Mouse (Mus musculus): ENCODE results near the gene 4930524J08Rik. TPM values are rescaled to one million over a fixed set of nuclear protein-coding genes. Genes with fewer than 3 reads are reported as not detected.
A peak's percentile ranks its signal among the peaks of the same experiment; 100 is the strongest.

4930524J08Rik gene
- polyA plus RNA-seq, 1 experiment: 10.2 TPM

DNA sequence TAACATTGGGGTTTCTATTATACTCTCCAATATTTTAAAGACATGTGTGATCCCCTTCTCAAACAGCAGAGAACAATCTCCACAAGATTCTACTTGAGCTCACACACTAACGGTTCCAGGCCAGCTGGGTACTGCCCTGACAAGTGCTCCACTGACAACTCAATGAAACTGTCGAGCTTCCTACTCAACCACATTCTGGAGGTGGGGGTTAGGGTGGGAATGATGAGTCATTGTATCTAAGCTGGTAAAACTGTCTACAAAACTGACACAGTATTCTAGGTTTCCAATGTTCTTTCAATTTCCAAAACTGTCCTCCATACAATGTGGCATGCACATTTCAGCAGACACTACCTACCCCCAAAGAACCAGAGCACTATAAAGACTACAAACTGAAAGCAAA is 4.9 kb upstream of the 4930524J08Rik start:
- Histone ChIP-seq H3K27me3 (ENCODE audit: control insufficient read depth, insufficient read depth, insufficient read length) (no peaks in the 10 kb centered on the region), H3K4me3 (ENCODE audit: insufficient read depth, poor library complexity, severe bottlenecking) (no peak overlapping the region), H3ac (ENCODE audit: control insufficient read depth, insufficient read length, low read depth) (no peak overlapping the region), H3K79me3 (ENCODE audit: low read depth) (peaks cover 90% of the 10 kb centered on the region), H3K79me2 (ENCODE audit: control insufficient read depth, insufficient read depth) (peaks cover 92% of the 10 kb centered on the region), H3K36me3 (ENCODE audit: control insufficient read depth, insufficient read depth) (peaks cover 85% of the 10 kb centered on the region)
- TF ChIP-seq FOSL1 (IDR thresholded peaks at IDR 0.05; ENCODE audit: insufficient read depth, low read length, poor library complexity, severe bottlenecking) (no peak), CTCF (IDR thresholded peaks at IDR 0.05; ENCODE audit: control insufficient read depth, insufficient read depth, insufficient read length) (no peak)

DNA sequence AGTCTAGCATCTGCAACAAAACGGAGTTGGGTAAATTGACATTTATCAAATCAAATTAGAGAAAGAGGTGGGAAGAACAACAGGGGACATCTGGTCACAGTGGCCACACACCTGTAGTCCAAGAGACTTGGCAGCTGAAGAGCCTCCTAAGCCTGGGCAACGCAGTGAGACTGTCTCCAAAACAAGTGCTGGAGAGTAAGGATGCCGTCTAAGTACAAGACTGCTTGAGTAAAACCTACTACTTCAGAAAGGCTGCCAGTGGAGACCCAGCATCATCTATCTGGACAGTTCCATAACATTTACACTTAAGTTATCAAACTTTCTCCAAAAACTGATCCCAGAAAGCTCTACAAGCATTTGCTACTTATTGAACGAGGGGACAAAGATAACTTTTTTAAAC is 3.8 kb upstream of the 4930524J08Rik start:
- H3K4me3 ChIP-seq (ENCODE audit: insufficient read depth, poor library complexity, severe bottlenecking): no peak overlapping the region
- peaks cover 76% of the 10 kb centered on the region for H3K36me3 ChIP-seq (ENCODE audit: control insufficient read depth, insufficient read depth)
- H3ac ChIP-seq (ENCODE audit: control insufficient read depth, insufficient read length, low read depth): no peak overlapping the region
- no peaks in the 10 kb centered on the region for H3K27me3 ChIP-seq (ENCODE audit: control insufficient read depth, insufficient read depth, insufficient read length)
- peaks cover 80% of the 10 kb centered on the region for H3K79me2 ChIP-seq (ENCODE audit: control insufficient read depth, insufficient read depth)
- peaks cover 78% of the 10 kb centered on the region for H3K79me3 ChIP-seq (ENCODE audit: low read depth)
- TF ChIP-seq MYOG (IDR thresholded peaks at IDR 0.05; ENCODE audit: control insufficient read depth, extremely low read depth, insufficient read length) (no peak), FOSL1 (IDR thresholded peaks at IDR 0.05; ENCODE audit: insufficient read depth, low read length, poor library complexity, severe bottlenecking) (no peak), MAX (IDR thresholded peaks at IDR 0.05) (no peak), USF1 (IDR thresholded peaks at IDR 0.05; ENCODE audit: low read depth) (no peak), CTCF (IDR thresholded peaks at IDR 0.05; ENCODE audit: control insufficient read depth, insufficient read depth, insufficient read length) (no peak), CEBPB (IDR thresholded peaks at IDR 0.05; ENCODE audit: low read depth) (no peak), MYOD1 (IDR thresholded peaks at IDR 0.05; ENCODE audit: control insufficient read depth, insufficient read length, low read depth) (no peak)

DNA sequence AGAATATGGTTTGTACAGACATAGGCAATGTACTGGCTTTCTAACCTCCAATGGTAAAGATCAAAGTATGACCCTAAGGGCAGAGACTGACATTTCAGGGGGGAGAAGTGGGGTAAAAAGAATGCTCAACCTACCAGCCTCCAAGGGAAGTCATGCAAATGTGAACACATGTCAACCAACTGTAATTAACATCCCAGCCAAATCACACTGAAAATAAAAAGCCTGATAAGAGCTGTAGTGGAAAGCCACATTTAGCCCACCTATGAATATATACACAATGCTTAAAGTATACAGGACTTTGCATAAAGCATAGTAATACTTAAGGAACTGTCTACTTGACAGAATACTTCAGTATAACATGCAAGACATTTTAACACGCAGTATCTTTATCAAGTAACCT is 3.1 kb upstream of the 4930524J08Rik start:
- peaks cover 73% of the 10 kb centered on the region for H3K79me2 ChIP-seq (ENCODE audit: control insufficient read depth, insufficient read depth)
- peaks cover 71% of the 10 kb centered on the region for H3K79me3 ChIP-seq (ENCODE audit: low read depth)
- no peak overlapping the region for H3ac ChIP-seq (ENCODE audit: control insufficient read depth, insufficient read length, low read depth)
- TF ChIP-seq CTCF (IDR thresholded peaks at IDR 0.05; ENCODE audit: control insufficient read depth, insufficient read depth, insufficient read length): no peak
- TF ChIP-seq MYOG (IDR thresholded peaks at IDR 0.05; ENCODE audit: control insufficient read depth, extremely low read depth, insufficient read length): no peak
- no peak for TF ChIP-seq MYOD1 (IDR thresholded peaks at IDR 0.05; ENCODE audit: control insufficient read depth, insufficient read length, low read depth)
- no peak for TF ChIP-seq FOSL1 (IDR thresholded peaks at IDR 0.05; ENCODE audit: insufficient read depth, low read length, poor library complexity, severe bottlenecking)
- no peak for TF ChIP-seq CEBPB (IDR thresholded peaks at IDR 0.05; ENCODE audit: low read depth)
- peaks cover 68% of the 10 kb centered on the region for H3K36me3 ChIP-seq (ENCODE audit: control insufficient read depth, insufficient read depth)
- no peaks in the 10 kb centered on the region for H3K27me3 ChIP-seq (ENCODE audit: control insufficient read depth, insufficient read depth, insufficient read length)
- peak overlapping the region; percentile 60 for H3K4me3 ChIP-seq (ENCODE audit: insufficient read depth, poor library complexity, severe bottlenecking)

DNA sequence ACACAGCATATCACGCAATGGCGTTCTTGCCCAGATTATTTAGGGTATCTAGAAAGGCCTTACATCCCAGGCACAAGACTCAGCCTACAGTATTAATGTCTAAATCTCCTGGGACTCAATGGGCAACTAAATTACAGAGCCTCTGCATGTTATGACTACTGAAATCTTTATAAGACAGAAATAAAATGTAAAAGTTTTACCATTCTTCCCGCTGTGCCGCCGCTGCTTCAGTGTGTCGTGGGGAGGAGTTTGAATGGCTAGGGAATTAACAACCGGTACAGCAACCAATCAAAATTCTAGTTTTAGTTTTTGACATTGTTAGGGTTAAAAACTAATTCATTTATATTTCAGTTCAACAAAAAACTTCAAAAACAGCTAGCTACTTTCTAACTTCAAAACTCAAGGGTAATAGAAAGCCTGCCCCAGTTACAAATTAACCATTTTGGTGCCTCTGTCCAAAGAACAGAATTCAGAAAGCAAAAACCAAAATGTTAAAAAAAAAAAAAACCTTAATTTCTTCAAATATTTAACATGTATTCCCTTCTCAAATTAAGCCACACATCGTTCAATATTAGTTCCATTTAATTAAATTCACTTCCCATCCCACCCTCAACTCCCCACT is 2.4 kb upstream of the 4930524J08Rik start:
- peaks cover 62% of the 10 kb centered on the region for H3K36me3 ChIP-seq (ENCODE audit: control insufficient read depth, insufficient read depth)
- peaks cover 65% of the 10 kb centered on the region for H3K79me3 ChIP-seq (ENCODE audit: low read depth)
- no peak overlapping the region for H3ac ChIP-seq (ENCODE audit: control insufficient read depth, insufficient read length, low read depth)
- peak overlapping the region; percentile 60 for H3K4me3 ChIP-seq (ENCODE audit: insufficient read depth, poor library complexity, severe bottlenecking)
- no peak for TF ChIP-seq MAX (IDR thresholded peaks at IDR 0.05)
- TF ChIP-seq USF1 (IDR thresholded peaks at IDR 0.05; ENCODE audit: low read depth): no peak
- no peak for TF ChIP-seq FOSL1 (IDR thresholded peaks at IDR 0.05; ENCODE audit: insufficient read depth, low read length, poor library complexity, severe bottlenecking)
- TF ChIP-seq CTCF (IDR thresholded peaks at IDR 0.05; ENCODE audit: control insufficient read depth, insufficient read depth, insufficient read length): no peak
- TF ChIP-seq CEBPB (IDR thresholded peaks at IDR 0.05; ENCODE audit: low read depth): no peak
- no peak for TF ChIP-seq MYOG (IDR thresholded peaks at IDR 0.05; ENCODE audit: control insufficient read depth, extremely low read depth, insufficient read length)
- no peak for TF ChIP-seq MYOD1 (IDR thresholded peaks at IDR 0.05; ENCODE audit: control insufficient read depth, insufficient read length, low read depth)
- no peaks in the 10 kb centered on the region for H3K27me3 ChIP-seq (ENCODE audit: control insufficient read depth, insufficient read depth, insufficient read length)
- peaks cover 67% of the 10 kb centered on the region for H3K79me2 ChIP-seq (ENCODE audit: control insufficient read depth, insufficient read depth)

DNA sequence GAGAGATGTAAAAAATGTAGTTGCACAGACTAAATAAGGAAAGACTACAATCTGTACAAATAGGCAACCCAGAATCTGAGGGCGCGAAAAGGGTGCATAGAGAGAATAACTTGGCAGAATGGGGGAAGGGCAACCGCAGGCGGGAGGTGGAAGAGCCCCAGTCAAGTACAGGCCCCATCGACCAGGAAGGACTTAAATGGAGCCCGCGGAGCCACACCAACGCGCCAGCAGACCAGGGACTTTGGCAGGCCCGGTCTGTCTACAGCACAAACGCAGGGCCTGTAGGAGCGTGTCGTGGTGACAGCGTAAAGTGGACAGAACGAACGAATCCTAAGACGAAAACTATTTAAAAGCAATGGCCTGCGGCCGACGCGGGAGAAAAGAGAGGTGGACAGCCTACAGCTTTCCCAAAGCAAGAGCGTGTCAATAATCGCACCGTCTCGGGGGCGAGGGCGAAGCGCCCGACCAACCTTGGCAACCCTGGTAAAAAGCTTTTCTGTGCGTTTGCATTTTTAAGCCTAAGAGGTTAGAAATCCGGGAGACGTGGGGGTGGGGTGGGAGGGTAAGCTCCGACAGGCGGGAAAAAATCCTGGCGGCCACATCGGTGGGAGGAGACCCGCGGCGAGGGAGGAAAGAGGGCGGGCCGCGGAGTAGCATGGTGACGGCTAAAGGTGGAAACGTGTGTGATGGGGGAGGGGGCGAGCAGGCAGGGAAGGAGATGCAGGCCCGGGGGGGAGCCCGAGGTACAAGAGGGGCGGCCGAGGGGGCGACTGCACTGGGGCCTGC is 1.2 kb upstream of the 4930524J08Rik start:
- TF ChIP-seq MYOD1 (IDR thresholded peaks at IDR 0.05; ENCODE audit: control insufficient read depth, insufficient read length, low read depth) (no peak), MAX (IDR thresholded peaks at IDR 0.05) (peak; percentile 41)
- peak overlapping the region; percentile 82 for H3ac ChIP-seq (ENCODE audit: control insufficient read depth, insufficient read length, low read depth)
- H3K79me2 ChIP-seq (ENCODE audit: control insufficient read depth, insufficient read depth): peaks cover 54% of the 10 kb centered on the region
- peak overlapping the region; percentile 60 for H3K4me3 ChIP-seq (ENCODE audit: insufficient read depth, poor library complexity, severe bottlenecking)
- peaks cover 52% of the 10 kb centered on the region for H3K79me3 ChIP-seq (ENCODE audit: low read depth)
- peaks cover 51% of the 10 kb centered on the region for H3K36me3 ChIP-seq (ENCODE audit: control insufficient read depth, insufficient read depth)
- H3K27me3 ChIP-seq (ENCODE audit: control insufficient read depth, insufficient read depth, insufficient read length): no peaks in the 10 kb centered on the region

Data from C2C12 (cell line).